Mouse (Mus musculus) embryonic facial prominence, embryonic 13.5 days (tissue): ENCODE data around the gene Eipr1. TPM values are rescaled to one million over a fixed set of nuclear protein-coding genes. Genes with fewer than 3 reads are reported as not detected.

ENCODE experiments used
- ATAC-seq: fragments of 200-750 bp; cut with Nextera tagmentation; 2 replicates; pipeline ENCODE4 v1.8.0; 2017; ENCODE audit warnings: low read depth; ENCODE audit not compliant: insufficient number of reproducible peaks, insufficient read depth, low FRiP score, low TSS enrichment
- H3K27ac ChIP-seq: fragments of 300-500 bp; sonication (generic); 2 replicates; pipeline ENCODE4 v1.5.1; 2015; ENCODE audit warnings: moderate library complexity, mild to moderate bottlenecking, inconsistent platforms
- H3K27me3 ChIP-seq: fragments of 300-500 bp; sonication (generic); 2 replicates; pipeline ENCODE4 v1.6.1; 2015; ENCODE audit warnings: mild to moderate bottlenecking, inconsistent platforms
- H3K36me3 ChIP-seq: fragments of 300-500 bp; sonication (generic); 2 replicates; pipeline ENCODE4 v1.6.1; 2015; ENCODE audit warnings: mild to moderate bottlenecking, inconsistent platforms
- H3K4me1 ChIP-seq: fragments of 300-500 bp; sonication (generic); 2 replicates; pipeline ENCODE4 v1.6.1; 2015; ENCODE audit warnings: inconsistent platforms
- H3K4me2 ChIP-seq: fragments of 300-500 bp; sonication (generic); 2 replicates; pipeline ENCODE4 v1.6.1; 2015; ENCODE audit warnings: moderate library complexity, mild to moderate bottlenecking, inconsistent platforms
- H3K4me3 ChIP-seq: fragments of 300-500 bp; sonication (generic); 2 replicates; pipeline ENCODE4 v1.5.1; 2015; ENCODE audit warnings: mild to moderate bottlenecking, inconsistent platforms
- H3K9ac ChIP-seq: fragments of 300-500 bp; sonication (generic); 2 replicates; pipeline ENCODE4 v1.6.1; 2015; ENCODE audit warnings: mild to moderate bottlenecking, inconsistent platforms
- H3K9me3 ChIP-seq: fragments of 300-500 bp; sonication (generic); 2 replicates; pipeline ENCODE4 v1.6.1; 2016; ENCODE audit warnings: inconsistent platforms
- WGBS: fragments of 180-500 bp; shearing (Covaris S2); methylation state at CpG from one replicate; pipeline ENCODE4 v1.1.7; 2015; ENCODE audit warnings: mixed read lengths; 5-methylcytosine and 5-hydroxymethylcytosine counted together
- polyA plus RNA-seq: library from polyadenylated mRNA; unstranded; fragments of >200 nt; fragmentation: Nextera tagmentation; extraction: Ambion mirVana; gene quantifications from 2 replicates; pipeline ENCODE4 v1.2.1, GENCODE M21; 2015

Eipr1 gene
- polyA plus RNA-seq, 1 experiment from 2014 or later = 35.0 TPM

- no peak overlapping the region for H3K4me2 ChIP-seq
- H3K9ac ChIP-seq = no peak overlapping the region
- H3K36me3 ChIP-seq = no peaks in the 10 kb centered on the region
- no peaks in the 10 kb centered on the region for H3K9me3 ChIP-seq
- no peak overlapping the region for H3K27ac ChIP-seq
- no peak overlapping the region for H3K4me3 ChIP-seq
- ATAC-seq = no peak
- no peaks in the 10 kb centered on the region for H3K27me3 ChIP-seq
- WGBS = 86% methylated on average over 3 of the region's 3 CpGs
- H3K4me1 ChIP-seq = peaks cover 27% of the 10 kb centered on the region
Observed at GRCm38 (mm10) chr12:28800891-28801290, 49.3 kb downstream of the Eipr1 start.

GRCm38 (mm10) chr12:28801731-28802130 lies 50.1 kb downstream of the Eipr1 start:
- WGBS = 79% methylated on average over 6 of the region's 6 CpGs
- no peak overlapping the region for H3K9ac ChIP-seq
- peaks cover 27% of the 10 kb centered on the region for H3K4me1 ChIP-seq
- no peaks in the 10 kb centered on the region for H3K27me3 ChIP-seq
- H3K27ac ChIP-seq = no peak overlapping the region
- ATAC-seq = no peak
- no peak overlapping the region for H3K4me2 ChIP-seq
- H3K36me3 ChIP-seq = no peaks in the 10 kb centered on the region
- H3K9me3 ChIP-seq = no peaks in the 10 kb centered on the region
- H3K4me3 ChIP-seq = no peak overlapping the region

GRCm38 (mm10) chr12:28803043-28803442 lies 51.4 kb downstream of the Eipr1 start:
- Histone ChIP-seq H3K4me3 (no peak overlapping the region), H3K9ac (no peak overlapping the region), H3K4me2 (no peak overlapping the region), H3K27me3 (no peaks in the 10 kb centered on the region), H3K4me1 (peaks cover 27% of the 10 kb centered on the region), H3K36me3 (no peaks in the 10 kb centered on the region), H3K9me3 (no peaks in the 10 kb centered on the region), H3K27ac (no peak overlapping the region)
- no peak for ATAC-seq

- H3K27ac ChIP-seq = no peak overlapping the region
- WGBS = 58% methylated on average over 3 of the region's 3 CpGs
- no peak overlapping the region for H3K9ac ChIP-seq
- H3K4me3 ChIP-seq = no peak overlapping the region
- H3K36me3 ChIP-seq = no peaks in the 10 kb centered on the region
- no peak for ATAC-seq
- H3K9me3 ChIP-seq = no peaks in the 10 kb centered on the region
- H3K27me3 ChIP-seq = no peaks in the 10 kb centered on the region
- peaks cover 29% of the 10 kb centered on the region for H3K4me1 ChIP-seq
- no peak overlapping the region for H3K4me2 ChIP-seq
Observed at GRCm38 (mm10) chr12:28804558-28805481, 53.2 kb downstream of the Eipr1 start.

- no peak for ATAC-seq
- H3K27ac ChIP-seq = no peak overlapping the region
- H3K4me3 ChIP-seq = no peak overlapping the region
- no peaks in the 10 kb centered on the region for H3K9me3 ChIP-seq
- H3K4me2 ChIP-seq = no peak overlapping the region
- WGBS = 74% methylated on average over 4 of the region's 4 CpGs
- peaks cover 22% of the 10 kb centered on the region for H3K4me1 ChIP-seq
- H3K9ac ChIP-seq = no peak overlapping the region
- no peaks in the 10 kb centered on the region for H3K27me3 ChIP-seq
- H3K36me3 ChIP-seq = no peaks in the 10 kb centered on the region
Observed at GRCm38 (mm10) chr12:28808786-28809375, 57.3 kb downstream of the Eipr1 start.

GRCm38 (mm10) chr12:28809756-28810337 lies 58.2 kb downstream of the Eipr1 start:
- no peak overlapping the region for H3K4me3 ChIP-seq
- H3K27ac ChIP-seq = no peak overlapping the region
- H3K9me3 ChIP-seq = no peaks in the 10 kb centered on the region
- H3K4me1 ChIP-seq = peaks cover 14% of the 10 kb centered on the region
- 48% methylated on average over 4 of the region's 4 CpGs for WGBS
- H3K4me2 ChIP-seq = no peak overlapping the region
- no peaks in the 10 kb centered on the region for H3K27me3 ChIP-seq
- no peaks in the 10 kb centered on the region for H3K36me3 ChIP-seq
- ATAC-seq = no peak
- H3K9ac ChIP-seq = no peak overlapping the region

- ATAC-seq = 0 out of 2 replicates have a peak, but pooled peaks have one; percentile 35
- H3K9me3 ChIP-seq = no peaks in the 10 kb centered on the region
Observed at GRCm38 (mm10) chr12:28816681-28817426, 65.3 kb downstream of the Eipr1 start.

GRCm38 (mm10) chr12:28817427-28817752 lies 65.8 kb downstream of the Eipr1 start:
- Histone ChIP-seq H3K36me3 (no peaks in the 10 kb centered on the region), H3K9me3 (no peaks in the 10 kb centered on the region), H3K27me3 (no peaks in the 10 kb centered on the region), H3K4me1 (peaks cover 10% of the 10 kb centered on the region), H3K4me3 (no peak overlapping the region), H3K27ac (no peak overlapping the region; the same call in 1 of the 2 replicates), H3K4me2 (no peak overlapping the region), H3K9ac (no peak overlapping the region)
- ATAC-seq = 0 out of 2 replicates have a peak, but pooled peaks have one; percentile 54
- WGBS = 15% methylated on average over 5 of the region's 5 CpGs

More at GRCm38 (mm10) chr12:28816681-28817426, 65.3 kb downstream of the Eipr1 start:
- H3K4me2 ChIP-seq = no peak overlapping the region
- 31% methylated on average over 9 of the region's 9 CpGs for WGBS
- no peaks in the 10 kb centered on the region for H3K27me3 ChIP-seq
- no peaks in the 10 kb centered on the region for H3K36me3 ChIP-seq
- H3K9ac ChIP-seq = no peak overlapping the region
- peaks cover 10% of the 10 kb centered on the region for H3K4me1 ChIP-seq
- H3K4me3 ChIP-seq = no peak overlapping the region
- no peak overlapping the region; the same call in 1 of the 2 replicates for H3K27ac ChIP-seq

- Histone ChIP-seq H3K27me3 (no peaks in the 10 kb centered on the region), H3K4me2 (no peak overlapping the region), H3K9me3 (no peaks in the 10 kb centered on the region), H3K4me3 (no peak overlapping the region), H3K27ac (no peak overlapping the region), H3K9ac (no peak overlapping the region), H3K4me1 (peaks cover 10% of the 10 kb centered on the region), H3K36me3 (no peaks in the 10 kb centered on the region)
- 32% methylated on average over 3 of the region's 3 CpGs for WGBS
- no peak for ATAC-seq
Observed at GRCm38 (mm10) chr12:28817891-28818290, 66.3 kb downstream of the Eipr1 start.

- Histone ChIP-seq H3K4me3 (no peak overlapping the region), H3K36me3 (no peaks in the 10 kb centered on the region), H3K9ac (no peak overlapping the region), H3K27me3 (no peaks in the 10 kb centered on the region), H3K27ac (no peak overlapping the region), H3K4me1 (0 out of 2 replicates have a peak, but pooled peaks cover 3% of the 10 kb centered on the region), H3K4me2 (no peak overlapping the region), H3K9me3 (no peaks in the 10 kb centered on the region)
- no peak for ATAC-seq
- WGBS = 88% methylated on average over 7 of the region's 7 CpGs
Observed at GRCm38 (mm10) chr12:28823518-28823917, 71.9 kb downstream of the Eipr1 start.

- Histone ChIP-seq H3K9ac (no peak overlapping the region), H3K4me3 (no peak overlapping the region), H3K27ac (no peak overlapping the region), H3K36me3 (no peaks in the 10 kb centered on the region), H3K4me2 (no peak overlapping the region), H3K9me3 (no peaks in the 10 kb centered on the region), H3K27me3 (no peaks in the 10 kb centered on the region), H3K4me1 (no peaks in the 10 kb centered on the region)
- ATAC-seq = no peak
- 92% methylated on average over 3 of the region's 3 CpGs for WGBS
Observed at GRCm38 (mm10) chr12:28829502-28829901, 77.9 kb downstream of the Eipr1 start.
